Mouse (Mus musculus) cortical plate, adult 2 months (tissue): ENCODE measurements around the gene Gcdh. TPM values are rescaled to one million over a fixed set of nuclear protein-coding genes. Genes with fewer than 3 reads are reported as not detected.

ENCODE experiments used
- H3K27ac ChIP-seq: fragments of 200-500 bp; 2 replicates; pipeline ENCODE4 v1.5.1; 2012; ENCODE audit warnings: low read length, control low read depth, inconsistent platforms; ENCODE audit not compliant: insufficient read depth
- H3K4me1 ChIP-seq: fragments of 200-500 bp; 2 replicates; pipeline ENCODE4 v1.6.1; 2011; ENCODE audit warnings: low read length; ENCODE audit not compliant: control insufficient read depth, insufficient read depth
- H3K4me3 ChIP-seq: fragments of 200-500 bp; 2 replicates; pipeline ENCODE4 v1.5.1; 2011; ENCODE audit warnings: mild to moderate bottlenecking, low read length, control low read depth; ENCODE audit not compliant: insufficient read depth
- CTCF ChIP-seq: fragments of 200-500 bp; IDR thresholded peaks from 2 replicates; pipeline ENCODE4 v1.5.1; 2011; ENCODE audit warnings: mild to moderate bottlenecking, control low read depth, low read length; ENCODE audit not compliant: insufficient read depth; ENCODE audit errors: extremely low read depth
- POLR2A ChIP-seq: fragments of 200-500 bp; IDR thresholded peaks from 2 replicates; pipeline ENCODE4 v1.6.1; 2011; ENCODE audit warnings: mild to moderate bottlenecking, low read length, control low read depth; ENCODE audit not compliant: insufficient read depth; ENCODE audit errors: extremely low read depth
- polyA plus RNA-seq: library from polyadenylated mRNA; depleted of rRNA; stranded (reverse); fragments of >200 nt; gene quantifications from 2 replicates; pipeline ENCODE4 v1.2.3, GENCODE M21; 2012; rRNA removed

The Gcdh gene
- polyA plus RNA-seq, 1 experiment = 81.5 TPM

DNA sequence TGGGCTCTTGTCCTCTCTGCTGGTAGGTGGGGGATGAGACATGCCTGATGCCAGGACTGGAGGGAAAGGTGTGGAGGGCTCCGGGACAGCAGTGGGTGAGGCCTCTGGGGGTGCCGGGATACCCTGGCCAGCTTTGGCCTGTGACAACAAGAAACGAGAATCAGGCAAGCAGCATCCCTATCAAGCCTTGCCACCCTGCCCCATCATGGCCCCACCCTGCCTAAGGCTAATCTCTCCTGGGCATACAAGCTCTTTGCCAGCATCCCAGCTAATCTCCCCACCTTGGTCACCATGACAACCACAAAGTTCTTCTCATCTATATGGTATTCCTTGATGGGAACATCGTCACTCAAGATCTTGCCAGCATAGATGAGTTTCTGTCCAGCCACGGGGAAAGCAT, 55.2 kb downstream of the Gcdh start:
- H3K4me1 ChIP-seq = no peaks in the 10 kb centered on the region; the same call in 1 of the 2 replicates
- H3K4me3 ChIP-seq = no peak overlapping the region
- TF ChIP-seq POLR2A (no peak), CTCF (no peak)

DNA sequence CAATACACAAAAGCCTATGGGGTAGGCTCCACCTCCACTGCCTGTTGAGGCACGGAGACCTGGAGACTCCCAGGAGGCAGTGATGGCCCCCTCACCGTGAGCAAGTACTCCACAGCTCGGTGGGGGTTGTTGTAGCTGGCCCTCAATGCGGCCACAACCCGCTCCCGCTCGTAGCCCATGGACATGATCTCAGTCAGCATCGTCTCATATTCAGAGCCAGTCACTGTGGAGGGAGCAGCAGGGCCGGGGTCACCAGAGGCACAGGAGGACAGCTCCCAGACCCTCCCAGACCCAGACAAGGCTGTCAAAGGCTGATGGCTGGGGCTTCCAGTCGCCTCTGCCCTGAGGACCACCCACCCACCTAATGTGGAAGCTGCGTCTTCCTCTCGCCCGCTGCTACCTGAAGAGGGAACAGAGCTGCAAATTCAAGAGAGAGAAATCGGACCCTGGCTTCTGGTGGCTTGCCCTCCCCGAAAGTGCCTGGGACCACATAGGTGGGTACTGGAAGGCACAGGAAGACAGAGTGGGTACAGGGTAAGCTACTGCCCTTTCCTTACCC, 55.7 kb downstream of the Gcdh start:
- H3K27ac ChIP-seq = no peak overlapping the region
- no peak overlapping the region for H3K4me3 ChIP-seq
- no peak for TF ChIP-seq POLR2A
- TF ChIP-seq CTCF = no peak
- no peaks in the 10 kb centered on the region; the same call in 1 of the 2 replicates for H3K4me1 ChIP-seq

More for the DNA sequence above, 55.2 kb downstream of the Gcdh start:
- no peak overlapping the region for H3K27ac ChIP-seq

DNA sequence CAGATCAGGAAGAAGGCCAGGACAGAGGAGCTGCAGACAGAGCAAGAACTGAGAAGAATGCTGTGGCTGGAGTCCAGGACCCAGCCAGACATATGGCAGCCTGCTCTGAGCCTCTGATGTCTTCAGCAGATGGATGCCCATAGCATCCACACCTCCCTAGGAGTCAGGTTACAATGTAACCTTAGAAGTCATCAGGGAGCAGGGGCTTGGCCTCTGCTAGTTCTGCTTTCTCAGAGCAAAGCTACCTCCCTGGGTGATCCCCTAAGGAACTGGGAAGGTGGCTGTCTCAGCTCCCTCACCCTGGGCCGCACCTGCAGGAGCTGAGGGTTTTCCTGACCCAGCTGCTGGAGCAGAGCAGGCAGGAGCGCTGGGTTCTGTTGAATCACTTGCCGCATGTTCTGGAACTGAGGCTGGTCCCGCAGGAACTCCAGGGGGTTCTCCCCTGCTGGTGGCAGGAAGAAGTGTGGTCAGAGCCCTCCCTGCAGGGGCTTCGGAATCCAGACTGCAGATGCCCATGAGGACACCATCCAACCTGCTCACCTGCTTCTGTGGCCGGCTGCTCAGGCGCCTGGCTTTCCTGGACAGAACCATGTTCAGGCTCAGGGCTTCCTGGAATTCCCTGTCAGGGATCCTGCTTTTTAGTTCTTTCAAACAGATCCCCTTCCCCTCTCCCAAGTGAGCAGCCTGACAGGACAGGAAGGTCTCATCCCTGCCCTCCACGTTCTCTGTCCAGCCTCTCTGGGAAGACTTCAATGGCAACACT, 56.4 kb downstream of the Gcdh start:
- H3K27ac ChIP-seq = no peak overlapping the region
- no peak overlapping the region for H3K4me3 ChIP-seq
- no peaks in the 10 kb centered on the region; the same call in 1 of the 2 replicates for H3K4me1 ChIP-seq
- TF ChIP-seq POLR2A = no peak
- no peak for TF ChIP-seq CTCF

Other genes starting within 250 kb of the Gcdh start
- gene Ier2, start 231.1 kb downstream of the Gcdh start, polyA plus RNA-seq = 9.6 and 13.4 TPM in 2 replicates
- 145 and 185 TPM in 2 replicates for gene Trmt1, start 207.6 kb downstream of the Gcdh start, polyA plus RNA-seq
- 86.5 and 86.7 TPM in 2 replicates for gene Nacc1, start 206.1 kb downstream of the Gcdh start, polyA plus RNA-seq
- 3.3 and 3.4 TPM in 2 replicates for gene Lyl1, start 192.5 kb downstream of the Gcdh start, polyA plus RNA-seq
- gene G430095P16Rik, start 170.9 kb downstream of the Gcdh start, polyA plus RNA-seq = 0.30 and 0.42 TPM in 2 replicates
- 82.8 and 89.1 TPM in 2 replicates for gene Nfix, start 93.6 kb downstream of the Gcdh start, polyA plus RNA-seq
- 14.9 and 16.0 TPM in 2 replicates for gene Dand5, start 71.1 kb downstream of the Gcdh start, polyA plus RNA-seq
- 26.0 and 31.2 TPM in 2 replicates for gene Gadd45gip1, start 62.4 kb downstream of the Gcdh start, polyA plus RNA-seq
- gene Rad23a, start 53.3 kb downstream of the Gcdh start, polyA plus RNA-seq = 84.7 and 85.9 TPM in 2 replicates
- gene Calr, start 47.0 kb downstream of the Gcdh start, polyA plus RNA-seq = 437 and 467 TPM in 2 replicates
- 58.7 and 60.4 TPM in 2 replicates for gene Farsa, start 36.9 kb downstream of the Gcdh start, polyA plus RNA-seq
- gene Syce2, start 21.8 kb downstream of the Gcdh start, polyA plus RNA-seq = 3.7 and 4.2 TPM in 2 replicates
- gene Klf1, start 8.0 kb upstream of the Gcdh start, polyA plus RNA-seq = 0.23 and 0.35 TPM in 2 replicates
- gene Dnase2a, start 14.6 kb upstream of the Gcdh start, polyA plus RNA-seq = 6.1 and 6.7 TPM in 2 replicates
- 76.0 and 79.7 TPM in 2 replicates for gene Mast1, start 43.4 kb upstream of the Gcdh start, polyA plus RNA-seq
- 6.0 and 6.1 TPM in 2 replicates for gene Rtbdn, start 53.1 kb upstream of the Gcdh start, polyA plus RNA-seq
- gene Gm49661, start 75.5 kb upstream of the Gcdh start, polyA plus RNA-seq = not detected in 2 replicates
- 287 TPM in 2 replicates for gene Prdx2, start 75.7 kb upstream of the Gcdh start, polyA plus RNA-seq
- gene Rnaseh2a, start 75.8 kb upstream of the Gcdh start, polyA plus RNA-seq = 37.3 and 37.7 TPM in 2 replicates
- 57.5 and 81.7 TPM in 2 replicates for gene Junb, start 84.8 kb upstream of the Gcdh start, polyA plus RNA-seq
- gene Hook2, start 96.7 kb upstream of the Gcdh start, polyA plus RNA-seq = 15.6 and 19.2 TPM in 2 replicates
- gene Best2, start 120.6 kb upstream of the Gcdh start, polyA plus RNA-seq = not detected in 2 replicates
- gene Asna1, start 131.4 kb upstream of the Gcdh start, polyA plus RNA-seq = 267 and 268 TPM in 2 replicates
- gene Trir, start 132.9 kb upstream of the Gcdh start, polyA plus RNA-seq = 118 and 119 TPM in 2 replicates
- gene Tnpo2, start 143.0 kb upstream of the Gcdh start, polyA plus RNA-seq = 110 and 112 TPM in 2 replicates
- gene Fbxw9, start 166.1 kb upstream of the Gcdh start, polyA plus RNA-seq = 45.1 and 45.8 TPM in 2 replicates
- not detected in 2 replicates for gene Gm5741, start 174.1 kb upstream of the Gcdh start, polyA plus RNA-seq
- 70.6 and 74.6 TPM in 2 replicates for gene Dhps, start 177.8 kb upstream of the Gcdh start, polyA plus RNA-seq
- 120 and 139 TPM in 2 replicates for gene Wdr83os, start 186.8 kb upstream of the Gcdh start, polyA plus RNA-seq
- 54.7 and 56.4 TPM in 2 replicates for gene Wdr83, start 187.4 kb upstream of the Gcdh start, polyA plus RNA-seq
- gene Man2b1, start 189.3 kb upstream of the Gcdh start, polyA plus RNA-seq = 49.2 and 50.1 TPM in 2 replicates
- gene Zfp791, start 229.2 kb upstream of the Gcdh start, polyA plus RNA-seq = 3.7 and 4.2 TPM in 2 replicates